Mouse (Mus musculus) right cerebral cortex, adult 2 months (tissue): Measurements from ENCODE around the gene Tex26.

ENCODE experiments used
- DNase-seq, 2 experiments: peaks; one replicate each; pipeline ENCODE4 v3.0.0; 2021 to 2022; ENCODE audit warnings: low spot score in 2 of 2

Gene Tex26

GRCm38 (mm10) chr5:149439531-149440179 is at the start of gene Tex26:
Gene Tex26, plus strand, starts transcription at chr5:149439660.
- DNase-seq, result peak; percentile 50 to 52

- DNase-seq, result no peak
These were observed 47.7 kb upstream of the Tex26 start for GRCm38 (mm10) chr5:149391574-149392375.

GRCm38 (mm10) chr5:149392420-149392988 is 47.0 kb upstream of the Tex26 start:
- no peak for DNase-seq

GRCm38 (mm10) chr5:149401446-149401975 is 37.9 kb upstream of the Tex26 start:
- no peak for DNase-seq

GRCm38 (mm10) chr5:149402029-149402428 is 37.4 kb upstream of the Tex26 start:
- DNase-seq, result no peak

- no peak for DNase-seq
These were observed 36.1 kb upstream of the Tex26 start for GRCm38 (mm10) chr5:149403386-149403785.

- no peak for DNase-seq
These were observed 34.8 kb upstream of the Tex26 start for GRCm38 (mm10) chr5:149404710-149405109.

GRCm38 (mm10) chr5:149406791-149407276 is 32.6 kb upstream of the Tex26 start:
- DNase-seq, result peak; percentile 58 to 67

- no peak for DNase-seq
These were observed 30.0 kb upstream of the Tex26 start for GRCm38 (mm10) chr5:149409502-149409901.

- DNase-seq, result peak; percentile 73 to 80
These were observed 27.8 kb upstream of the Tex26 start, which contains the start of gene Medag for GRCm38 (mm10) chr5:149411509-149412193. Gene Medag, plus strand, starts transcription at chr5:149411749.

GRCm38 (mm10) chr5:149412194-149412575 is 27.3 kb upstream of the Tex26 start:
- peak in 1 of 2 experiments; percentile 17 for DNase-seq

- DNase-seq, result no peak
These were observed 26.8 kb upstream of the Tex26 start for GRCm38 (mm10) chr5:149412671-149413070.

- DNase-seq, result no peak
These were observed 24.9 kb upstream of the Tex26 start for GRCm38 (mm10) chr5:149414369-149415167.

- DNase-seq, result no peak
These were observed 22.1 kb upstream of the Tex26 start for GRCm38 (mm10) chr5:149417381-149417780.

GRCm38 (mm10) chr5:149426525-149426924 is 12.9 kb upstream of the Tex26 start:
- no peak for DNase-seq

GRCm38 (mm10) chr5:149427277-149428060 is 12.0 kb upstream of the Tex26 start:
- DNase-seq, result no peak

GRCm38 (mm10) chr5:149428347-149428746 is 11.1 kb upstream of the Tex26 start:
- no peak for DNase-seq

- no peak for DNase-seq
These were observed 10.6 kb upstream of the Tex26 start for GRCm38 (mm10) chr5:149428810-149429255.

GRCm38 (mm10) chr5:149429541-149429940 is 9.9 kb upstream of the Tex26 start:
- no peak for DNase-seq

GRCm38 (mm10) chr5:149430943-149431342 is 8.5 kb upstream of the Tex26 start:
- DNase-seq, result no peak
